Mouse (Mus musculus): ENCODE data around the gene Hrasls5. TPM values are rescaled to one million over a fixed set of nuclear protein-coding genes. Genes with fewer than 3 reads are reported as not detected.

The Hrasls5 gene
- polyA plus RNA-seq, 1 experiment from 2014 or later: not detected

- ATAC-seq (replicated peaks; ENCODE audit: low FRiP score, low TSS enrichment, low read depth) (0 out of 2 replicates have a peak, but pooled peaks have one; percentile 32), DNase-seq (ENCODE audit: low spot score) (no peak)
- Histone ChIP-seq H3K9me3 (ENCODE audit: control insufficient read depth, low read length) (no peaks in the 10 kb centered on the region), H3K4me1 (replicated peaks; ENCODE audit: control insufficient read depth, insufficient read depth, low read length) (no peaks in the 10 kb centered on the region), H3K9ac (ENCODE audit: low read length) (no peak overlapping the region), H3K4me2 (ENCODE audit: low read length) (no peak overlapping the region), H3K27me3 (replicated peaks; ENCODE audit: control insufficient read depth, insufficient read depth, low read length) (no peaks in the 10 kb centered on the region), H3K36me3 (ENCODE audit: control insufficient read depth, insufficient read depth, low read length) (no peaks in the 10 kb centered on the region), H3K27ac (ENCODE audit: low read depth) (no peak overlapping the region), H3K4me3 (ENCODE audit: low read depth, low read length) (no peak overlapping the region)
- WGBS: 36% methylated on average over 5 of the region's 5 CpGs
Measured at GRCm38 (mm10) chr19:7581042-7581441, 31.3 kb upstream of the Hrasls5 start.

- no peak for ATAC-seq (replicated peaks; ENCODE audit: low FRiP score, low TSS enrichment, low read depth)
- H3K9me3 ChIP-seq (ENCODE audit: control insufficient read depth, low read length): no peaks in the 10 kb centered on the region
- H3K27ac ChIP-seq (ENCODE audit: low read depth): no peak overlapping the region
- H3K36me3 ChIP-seq (ENCODE audit: control insufficient read depth, insufficient read depth, low read length): no peaks in the 10 kb centered on the region
- no peaks in the 10 kb centered on the region for H3K4me1 ChIP-seq (replicated peaks; ENCODE audit: control insufficient read depth, insufficient read depth, low read length)
- H3K27me3 ChIP-seq (replicated peaks; ENCODE audit: control insufficient read depth, insufficient read depth, low read length): no peaks in the 10 kb centered on the region
- no peak overlapping the region for H3K4me2 ChIP-seq (ENCODE audit: low read length)
- no peak for DNase-seq (ENCODE audit: low spot score)
- no peak overlapping the region for H3K4me3 ChIP-seq (ENCODE audit: low read depth, low read length)
- 70% methylated on average over 7 of the region's 7 CpGs for WGBS
- no peak overlapping the region for H3K9ac ChIP-seq (ENCODE audit: low read length)
Measured at GRCm38 (mm10) chr19:7583101-7583500, 29.2 kb upstream of the Hrasls5 start.

- H3K4me1 ChIP-seq (replicated peaks; ENCODE audit: control insufficient read depth, insufficient read depth, low read length): no peaks in the 10 kb centered on the region
- 75% methylated on average over 3 of the region's 3 CpGs for WGBS
- H3K4me2 ChIP-seq (ENCODE audit: low read length): no peak overlapping the region
Measured at GRCm38 (mm10) chr19:7583599-7583998, 28.7 kb upstream of the Hrasls5 start.

GRCm38 (mm10) chr19:7585279-7585678, 27.1 kb upstream of the Hrasls5 start:
- ATAC-seq (replicated peaks; ENCODE audit: low FRiP score, low TSS enrichment, low read depth) (no peak), DNase-seq (ENCODE audit: low spot score) (no peak)
- no peaks in the 10 kb centered on the region for H3K9me3 ChIP-seq (ENCODE audit: control insufficient read depth, low read length)
- no peak overlapping the region for H3K27ac ChIP-seq (ENCODE audit: low read depth)
- no peak overlapping the region for H3K4me3 ChIP-seq (ENCODE audit: low read depth, low read length)
- no peak overlapping the region for H3K4me2 ChIP-seq (ENCODE audit: low read length)
- 87% methylated on average over 8 of the region's 8 CpGs for WGBS
- H3K36me3 ChIP-seq (ENCODE audit: control insufficient read depth, insufficient read depth, low read length): no peaks in the 10 kb centered on the region
- H3K4me1 ChIP-seq (replicated peaks; ENCODE audit: control insufficient read depth, insufficient read depth, low read length): no peaks in the 10 kb centered on the region
- H3K9ac ChIP-seq (ENCODE audit: low read length): no peak overlapping the region
- no peaks in the 10 kb centered on the region for H3K27me3 ChIP-seq (replicated peaks; ENCODE audit: control insufficient read depth, insufficient read depth, low read length)

More at GRCm38 (mm10) chr19:7583599-7583998, 28.7 kb upstream of the Hrasls5 start:
- Histone ChIP-seq H3K27ac (ENCODE audit: low read depth) (no peak overlapping the region), H3K4me3 (ENCODE audit: low read depth, low read length) (no peak overlapping the region), H3K9me3 (ENCODE audit: control insufficient read depth, low read length) (no peaks in the 10 kb centered on the region), H3K27me3 (replicated peaks; ENCODE audit: control insufficient read depth, insufficient read depth, low read length) (no peaks in the 10 kb centered on the region), H3K9ac (ENCODE audit: low read length) (no peak overlapping the region), H3K36me3 (ENCODE audit: control insufficient read depth, insufficient read depth, low read length) (no peaks in the 10 kb centered on the region)
- no peak for DNase-seq (ENCODE audit: low spot score)
- no peak for ATAC-seq (replicated peaks; ENCODE audit: low FRiP score, low TSS enrichment, low read depth)

- Histone ChIP-seq H3K9me3 (ENCODE audit: control insufficient read depth, low read length) (no peaks in the 10 kb centered on the region), H3K36me3 (ENCODE audit: control insufficient read depth, insufficient read depth, low read length) (no peaks in the 10 kb centered on the region), H3K4me1 (replicated peaks; ENCODE audit: control insufficient read depth, insufficient read depth, low read length) (no peaks in the 10 kb centered on the region), H3K27me3 (replicated peaks; ENCODE audit: control insufficient read depth, insufficient read depth, low read length) (no peaks in the 10 kb centered on the region), H3K4me2 (ENCODE audit: low read length) (no peak overlapping the region), H3K9ac (ENCODE audit: low read length) (no peak overlapping the region), H3K27ac (ENCODE audit: low read depth) (no peak overlapping the region), H3K4me3 (ENCODE audit: low read depth, low read length) (no peak overlapping the region)
- ATAC-seq (replicated peaks; ENCODE audit: low FRiP score, low TSS enrichment, low read depth) (no peak), DNase-seq (ENCODE audit: low spot score) (no peak)
- WGBS: 88% methylated on average over 6 of the region's 6 CpGs
Measured at GRCm38 (mm10) chr19:7585764-7586163, 26.6 kb upstream of the Hrasls5 start.

- Histone ChIP-seq H3K36me3 (ENCODE audit: control insufficient read depth, insufficient read depth, low read length) (no peaks in the 10 kb centered on the region), H3K4me3 (ENCODE audit: low read depth, low read length) (no peak overlapping the region), H3K4me2 (ENCODE audit: low read length) (no peak overlapping the region), H3K9me3 (ENCODE audit: control insufficient read depth, low read length) (no peaks in the 10 kb centered on the region), H3K27ac (ENCODE audit: low read depth) (no peak overlapping the region), H3K4me1 (replicated peaks; ENCODE audit: control insufficient read depth, insufficient read depth, low read length) (no peaks in the 10 kb centered on the region), H3K9ac (ENCODE audit: low read length) (no peak overlapping the region), H3K27me3 (replicated peaks; ENCODE audit: control insufficient read depth, insufficient read depth, low read length) (no peaks in the 10 kb centered on the region)
- ATAC-seq (replicated peaks; ENCODE audit: low FRiP score, low TSS enrichment, low read depth) (no peak), DNase-seq (ENCODE audit: low spot score) (no peak)
Measured at GRCm38 (mm10) chr19:7590795-7591194, 21.5 kb upstream of the Hrasls5 start.

GRCm38 (mm10) chr19:7592018-7592417, 20.3 kb upstream of the Hrasls5 start:
- Histone ChIP-seq H3K27me3 (replicated peaks; ENCODE audit: control insufficient read depth, insufficient read depth, low read length) (no peaks in the 10 kb centered on the region), H3K36me3 (ENCODE audit: control insufficient read depth, insufficient read depth, low read length) (no peaks in the 10 kb centered on the region), H3K4me2 (ENCODE audit: low read length) (no peak overlapping the region), H3K9me3 (ENCODE audit: control insufficient read depth, low read length) (no peaks in the 10 kb centered on the region), H3K4me1 (replicated peaks; ENCODE audit: control insufficient read depth, insufficient read depth, low read length) (no peaks in the 10 kb centered on the region), H3K9ac (ENCODE audit: low read length) (no peak overlapping the region), H3K4me3 (ENCODE audit: low read depth, low read length) (no peak overlapping the region), H3K27ac (ENCODE audit: low read depth) (no peak overlapping the region)
- DNase-seq (ENCODE audit: low spot score) (no peak), ATAC-seq (replicated peaks; ENCODE audit: low FRiP score, low TSS enrichment, low read depth) (no peak)
- 35% methylated on average over 3 of the region's 3 CpGs for WGBS

- DNase-seq (ENCODE audit: low spot score): peak; percentile 59
- Histone ChIP-seq H3K4me3 (ENCODE audit: low read depth, low read length) (no peak overlapping the region), H3K9ac (ENCODE audit: low read length) (no peak overlapping the region), H3K4me1 (replicated peaks; ENCODE audit: control insufficient read depth, insufficient read depth, low read length) (no peaks in the 10 kb centered on the region), H3K27ac (ENCODE audit: low read depth) (no peak overlapping the region), H3K27me3 (replicated peaks; ENCODE audit: control insufficient read depth, insufficient read depth, low read length) (no peaks in the 10 kb centered on the region), H3K9me3 (ENCODE audit: control insufficient read depth, low read length) (no peaks in the 10 kb centered on the region), H3K4me2 (ENCODE audit: low read length) (no peak overlapping the region), H3K36me3 (ENCODE audit: control insufficient read depth, insufficient read depth, low read length) (no peaks in the 10 kb centered on the region)
- ATAC-seq (replicated peaks; ENCODE audit: low FRiP score, low TSS enrichment, low read depth): no peak
- 27% methylated on average over 2 of the region's 2 CpGs for WGBS
Measured at GRCm38 (mm10) chr19:7595534-7595933, 16.8 kb upstream of the Hrasls5 start.

GRCm38 (mm10) chr19:7598481-7598880, 13.9 kb upstream of the Hrasls5 start:
- no peak for ATAC-seq (replicated peaks; ENCODE audit: low FRiP score, low TSS enrichment, low read depth)
- no peak overlapping the region for H3K4me3 ChIP-seq (ENCODE audit: low read depth, low read length)
- WGBS: 52% methylated on average over 4 of the region's 4 CpGs
- DNase-seq (ENCODE audit: low spot score): no peak
- H3K4me1 ChIP-seq (replicated peaks; ENCODE audit: control insufficient read depth, insufficient read depth, low read length): no peaks in the 10 kb centered on the region
- H3K27ac ChIP-seq (ENCODE audit: low read depth): no peak overlapping the region
- H3K4me2 ChIP-seq (ENCODE audit: low read length): no peak overlapping the region
- H3K36me3 ChIP-seq (ENCODE audit: control insufficient read depth, insufficient read depth, low read length): no peaks in the 10 kb centered on the region
- H3K9ac ChIP-seq (ENCODE audit: low read length): no peak overlapping the region
- H3K27me3 ChIP-seq (replicated peaks; ENCODE audit: control insufficient read depth, insufficient read depth, low read length): no peaks in the 10 kb centered on the region
- no peaks in the 10 kb centered on the region for H3K9me3 ChIP-seq (ENCODE audit: control insufficient read depth, low read length)

Measured in intestine, embryonic 14.5 days (tissue).